Mouse (Mus musculus) heart, adult 2 months (tissue): ENCODE results near the gene Arf1. TPM values are rescaled to one million over a fixed set of nuclear protein-coding genes. Genes with fewer than 3 reads are reported as not detected.
"Not testable (repeated sequence)": the region's sequence is repeated elsewhere in the genome, so short reads cannot be mapped to it uniquely, and the experiment has no call there.

Experiments
- DNase-seq, 2 experiments: peaks; one replicate each; pipeline ENCODE4 v3.0.0; 2021
- H3K27ac ChIP-seq: fragments of 200-600 bp; 2 replicates; pipeline ENCODE4 v1.8.1; 2022
- H3K27me3 ChIP-seq: fragments of 200-500 bp; 2 replicates; pipeline ENCODE4 v1.6.1; 2012; ENCODE audit warnings: mild to moderate bottlenecking, low read length, inconsistent platforms, mixed read lengths; ENCODE audit not compliant: control insufficient read depth, insufficient read depth
- H3K36me3 ChIP-seq: fragments of 200-500 bp; 2 replicates; pipeline ENCODE4 v1.6.1; 2012; ENCODE audit warnings: low read length, inconsistent platforms; ENCODE audit not compliant: control insufficient read depth, insufficient read depth
- H3K4me1 ChIP-seq: fragments of 200-500 bp; 2 replicates; pipeline ENCODE4 v1.6.1; 2011; ENCODE audit warnings: low read length; ENCODE audit not compliant: control insufficient read depth, insufficient read depth
- H3K4me3 ChIP-seq: fragments of 200-600 bp; 2 replicates; pipeline ENCODE4 v1.8.1; 2022
- H3K79me2 ChIP-seq: fragments of 200-500 bp; replicated peaks from 2 replicates; pipeline ENCODE4 v1.6.1; 2012; ENCODE audit warnings: mild to moderate bottlenecking, inconsistent platforms, low read length, moderate library complexity, mixed read lengths; ENCODE audit not compliant: control insufficient read depth, insufficient read depth
- H3K9ac ChIP-seq: fragments of 200-500 bp; 2 replicates; pipeline ENCODE4 v1.6.1; 2012; ENCODE audit warnings: low read depth, mild to moderate bottlenecking, control low read depth, inconsistent platforms, low read length, mixed read lengths
- CTCF ChIP-seq: fragments of 200-600 bp; IDR thresholded peaks from 2 replicates; pipeline ENCODE4 v1.8.1; 2022; ENCODE audit warnings: antibody characterized with exemption, mild to moderate bottlenecking, moderate library complexity
- EP300 ChIP-seq: fragments of 200-500 bp; IDR thresholded peaks from 2 replicates; pipeline ENCODE4 v1.6.1; 2011; ENCODE audit warnings: low read depth, low read length, control low read depth; ENCODE audit not compliant: insufficient read depth
- POLR2A ChIP-seq: fragments of 200-500 bp; IDR thresholded peaks from 2 replicates; pipeline ENCODE4 v1.6.1; 2011; ENCODE audit warnings: mild to moderate bottlenecking, low read depth, low read length, control low read depth; ENCODE audit not compliant: insufficient read depth
- WGBS: fragments of 180-500 bp; shearing (Covaris S2); methylation state at CpG from one replicate; pipeline ENCODE4 v1.1.7; 2018; 5-methylcytosine and 5-hydroxymethylcytosine counted together
- intact Hi-C: fragments of 180-260 bp; cut with DNase I; formaldehyde crosslinking; loops from one replicate; pipeline ENCODE4 v1.15.1; 2025
- polyA plus RNA-seq: library from polyadenylated mRNA; depleted of rRNA; stranded (reverse); fragments of >200 nt; gene quantifications from 2 replicates; pipeline ENCODE4 v1.2.3, GENCODE M21; 2012
- total RNA-seq, 2 experiments: library from RNA; stranded (reverse); gene quantifications; 2 replicates each; pipeline ENCODE4 v1.2.3; 2021

Arf1 gene
- total and polyA plus RNA-seq, 3 experiments = 245 to 345 (median 274) TPM

DNA sequence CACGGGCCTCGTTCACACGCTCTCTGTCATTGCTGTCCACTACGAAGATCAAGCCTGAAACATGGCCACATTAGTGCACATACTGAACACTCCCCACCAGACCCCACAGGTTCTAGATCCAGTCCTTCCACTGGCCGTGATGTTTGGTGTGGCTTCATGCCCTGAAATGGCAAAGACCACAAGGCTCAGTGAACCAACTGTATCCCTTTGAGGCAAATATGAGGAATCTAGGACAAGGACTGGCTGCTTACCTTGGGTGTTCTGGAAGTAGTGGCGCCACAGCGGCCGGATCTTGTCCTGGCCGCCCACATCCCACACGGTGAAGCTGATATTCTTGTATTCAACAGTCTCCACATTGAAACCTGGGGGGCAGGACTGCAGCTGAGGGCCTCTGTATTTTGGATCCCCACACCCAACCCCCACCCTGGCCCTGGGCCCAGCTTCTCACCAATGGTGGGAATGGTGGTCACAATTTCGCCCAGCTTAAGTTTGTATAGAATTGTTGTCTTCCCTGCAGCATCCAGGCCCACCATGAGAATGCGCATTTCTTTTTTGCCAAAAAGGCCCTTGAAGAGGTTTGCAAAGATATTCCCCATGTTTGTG, 15.1 kb downstream of the Arf1 start:
- H3K27me3 ChIP-seq = no peaks in the 10 kb centered on the region
- no peak overlapping the region for H3K27ac ChIP-seq
- peaks cover 17% of the 10 kb centered on the region for H3K4me1 ChIP-seq
- no peak overlapping the region for H3K9ac ChIP-seq
- TF ChIP-seq POLR2A (no peak), EP300 (no peak), CTCF (no peak)
- DNase-seq = no peak
- H3K79me2 ChIP-seq = peaks cover 14% of the 10 kb centered on the region
- WGBS = 70% methylated on average over 12 of the region's 12 CpGs
- peaks cover 34% of the 10 kb centered on the region for H3K36me3 ChIP-seq
- intact Hi-C loops = no loop called here
- no peak overlapping the region for H3K4me3 ChIP-seq

- Histone ChIP-seq H3K79me2 (peaks cover 12% of the 10 kb centered on the region), H3K36me3 (peaks cover 28% of the 10 kb centered on the region), H3K4me1 (peaks cover 13% of the 10 kb centered on the region)
- H3K4me3 ChIP-seq, H3K27ac ChIP-seq, H3K27me3 ChIP-seq, H3K9ac ChIP-seq, intact Hi-C loops: not testable (repeated sequence)
- peak; percentile 36 to 45 for DNase-seq
- 48% methylated on average over 12 of the region's 12 CpGs for whole genome bisulfite sequencing
Measured at GRCm38 (mm10) chr11:59212320-59212719, 15.8 kb downstream of the Arf1 start.

GRCm38 (mm10) chr11:59211561-59211960, 16.5 kb downstream of the Arf1 start:
- peaks cover 21% of the 10 kb centered on the region for H3K36me3 ChIP-seq
- 78% methylated on average over 9 of the region's 9 CpGs for WGBS
- H3K27me3 ChIP-seq, H3K4me3 ChIP-seq, intact Hi-C loops, H3K27ac ChIP-seq, DNase-seq, H3K9ac ChIP-seq: not testable (repeated sequence)
- H3K79me2 ChIP-seq = peaks cover 12% of the 10 kb centered on the region
- H3K4me1 ChIP-seq = peaks cover 12% of the 10 kb centered on the region

GRCm38 (mm10) chr11:59210020-59210419, 18.1 kb downstream of the Arf1 start:
- H3K4me3 ChIP-seq = no peak overlapping the region
- WGBS = 44% methylated on average over 4 of the region's 4 CpGs
- no peaks in the 10 kb centered on the region for H3K27me3 ChIP-seq
- H3K36me3 ChIP-seq = peaks cover 11% of the 10 kb centered on the region
- no peak overlapping the region for H3K9ac ChIP-seq
- H3K27ac ChIP-seq = no peak overlapping the region
- intact Hi-C loops = no loop called here
- H3K4me1 ChIP-seq = peaks cover 8% of the 10 kb centered on the region
- TF ChIP-seq EP300 (no peak), CTCF (no peak)
- DNase-seq = no peak
- peaks cover 5% of the 10 kb centered on the region for H3K79me2 ChIP-seq

DNA sequence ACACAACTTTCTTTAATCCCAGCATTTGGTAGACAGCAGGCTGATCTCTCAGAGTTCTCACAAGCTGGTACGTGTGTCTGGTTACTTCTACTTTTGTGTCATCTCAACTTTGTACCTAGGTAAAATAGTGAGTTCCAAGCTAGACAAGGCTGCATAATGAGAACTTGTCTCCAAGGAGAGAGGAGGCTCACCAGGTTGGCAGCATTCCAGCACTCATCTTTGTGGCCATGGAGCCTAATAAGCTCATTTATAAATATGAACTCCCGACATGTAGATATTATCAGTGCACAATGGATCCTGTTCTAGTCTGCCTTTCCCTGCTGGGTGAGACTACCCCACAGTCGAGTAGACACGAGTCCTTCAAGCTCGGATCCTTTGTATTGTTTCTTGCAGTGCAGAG, 18.5 kb downstream of the Arf1 start:
- intact Hi-C loops = loop anchor here (2.0 to 10.0 kb wide), 2 partner anchors 17 to 235 kb away; partner anchors contain the start of gene Trim11
- Histone ChIP-seq H3K4me3 (no peak overlapping the region), H3K27ac (no peak overlapping the region; the same call in 1 of the 2 replicates), H3K36me3 (peaks cover 8% of the 10 kb centered on the region), H3K27me3 (no peaks in the 10 kb centered on the region), H3K4me1 (peaks cover 8% of the 10 kb centered on the region), H3K79me2 (peaks cover 5% of the 10 kb centered on the region), H3K9ac (no peak overlapping the region)
- no peak for DNase-seq
- WGBS = 44% methylated on average over 5 of the region's 5 CpGs
- TF ChIP-seq EP300 (no peak), POLR2A (no peak), CTCF (no peak)

- peaks cover 8% of the 10 kb centered on the region for H3K4me1 ChIP-seq
- no peaks in the 10 kb centered on the region for H3K27me3 ChIP-seq
- H3K4me3 ChIP-seq = peak overlapping the region; percentile 92
- WGBS = 5% methylated on average over 18 of the region's 18 CpGs
- DNase-seq = peak; percentile 64 to 75
- H3K36me3 ChIP-seq = peaks cover 2% of the 10 kb centered on the region
- H3K9ac ChIP-seq = 0 out of 2 replicates have a peak overlapping the region, but pooled peaks have one; percentile 2
- H3K27ac ChIP-seq = peak overlapping the region; percentile 86
- TF ChIP-seq EP300 = peak; percentile 80
- peak; percentile 73 for TF ChIP-seq CTCF
- no peak for TF ChIP-seq POLR2A
- intact Hi-C loops = loop anchor here (2.0 to 10.0 kb wide), 2 partner anchors 18 to 234 kb away; partner anchors contain the start of gene Trim11
- peaks cover 5% of the 10 kb centered on the region; the same call in 1 of the 2 replicates for H3K79me2 ChIP-seq
Measured at GRCm38 (mm10) chr11:59209003-59209441, 19.0 kb downstream of the Arf1 start.
